Mouse (Mus musculus) adipocyte (in vitro differentiated cells): ENCODE measurements at regions not wholly inside any gene's neighbourhood (a gene's known extent, or its start where the extent isn't known, plus 50 kb on each side); places are given as distances from the start of the nearest gene placed in this dataset.

ENCODE experiments used
- DNase-seq: peaks from one replicate; pipeline ENCODE4 v3.0.0-alpha.2; 2016; ENCODE audit warnings: low spot score

DNA sequence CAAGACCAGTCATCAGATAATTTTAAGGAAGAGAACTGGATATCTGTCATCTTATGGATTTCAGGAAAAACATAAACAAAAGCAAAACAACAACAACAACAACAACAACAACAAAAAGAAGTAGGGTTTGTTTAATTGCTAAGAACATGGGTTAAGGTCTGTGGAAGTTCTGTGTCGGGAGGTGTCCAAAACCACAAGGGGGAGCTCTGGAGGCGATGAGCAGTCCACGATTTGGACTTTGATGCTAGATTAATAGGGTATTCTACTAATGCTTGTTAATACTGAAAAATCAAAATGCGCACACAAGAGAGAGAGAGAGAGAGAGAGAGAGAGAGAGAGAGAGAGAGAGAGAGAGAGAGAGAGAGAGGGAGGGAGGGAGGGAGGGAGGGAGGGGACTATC is 692.0 kb upstream of the Car10 start:
- peak; percentile 29 for DNase-seq

DNA sequence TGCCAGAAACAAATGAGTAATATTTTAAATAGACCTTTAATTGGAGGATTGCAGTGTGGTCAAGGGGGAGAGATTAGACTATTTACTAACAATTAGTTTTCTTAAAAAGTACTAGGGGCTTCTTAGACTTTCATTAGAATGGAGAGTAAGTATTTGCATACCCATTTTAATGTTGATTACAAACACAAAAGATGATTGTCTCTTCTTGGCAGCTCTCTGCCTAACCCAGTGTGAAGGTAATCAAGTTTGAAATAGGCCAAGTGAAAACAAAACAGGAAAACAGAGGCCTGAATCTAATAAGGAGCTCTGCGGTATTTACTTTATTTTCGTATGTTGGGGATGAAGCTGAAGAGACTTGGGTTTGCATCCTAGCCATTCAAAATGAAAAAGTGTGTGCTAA is 646.5 kb upstream of the Car10 start:
- no peak for DNase-seq

DNA sequence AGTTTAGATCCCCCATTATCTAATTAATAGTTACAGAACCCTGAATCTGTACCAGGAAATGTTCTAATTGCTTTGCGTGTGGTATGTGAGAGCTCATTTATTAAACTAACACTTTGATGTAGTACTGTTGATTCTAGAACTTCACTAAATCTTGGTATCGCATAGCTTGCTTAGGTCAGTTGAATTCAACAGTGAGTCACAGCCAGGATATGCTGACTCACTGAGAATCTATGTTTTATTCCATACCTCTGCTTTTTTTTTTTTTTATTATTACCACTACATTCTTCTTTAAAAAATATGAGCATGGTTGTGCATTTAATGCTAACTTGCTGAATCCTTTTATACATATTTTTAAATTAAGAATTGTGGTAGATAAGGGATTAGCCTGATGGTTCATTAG is 602.5 kb upstream of the Car10 start:
- no peak for DNase-seq
